In genomic region chr5:75974543-75975130, GRCm38 (mm10) we compare ENCODE assay signal across 10 mouse cellular contexts. TPM values are rescaled to one million over a fixed set of nuclear protein-coding genes. Genes with fewer than 3 reads are reported as not detected.
DNase-seq lines count a peak whose midpoint lies in the region; ATAC-seq lines count a peak whose summit lies in the region.
"Had no signal": no experiment of that assay in that cellular context is flagged by ENCODE, and none has a peak within 500 bp of the region (broad histone marks: within the 10 kb centered on the region; RNA-seq: fewer than 3 reads in every experiment).

No protein-coding gene starts in this region.

- ATAC-seq in embryonic facial prominence, embryonic 14.5 days (ENCODE audit: low read depth), result no peak
- no peak for ATAC-seq in kidney, embryonic 16.5 days (ENCODE audit: low FRiP score, low TSS enrichment)
- 0 out of 2 replicates have a peak, but pooled peaks have one; percentile 15 for ATAC-seq in lung, embryonic 16.5 days (ENCODE audit: low read depth)

- WGBS in embryonic facial prominence, embryonic 14.5 days, result 52% methylated on average over 7 of the region's 7 CpGs
- 58% methylated on average over 7 of the region's 7 CpGs for WGBS in kidney, embryonic 16.5 days
- WGBS in lung, embryonic 16.5 days, result 60% methylated on average over 7 of the region's 7 CpGs

- no peak overlapping the region for H3K9ac ChIP-seq in embryonic facial prominence, embryonic 14.5 days (ENCODE audit: low read depth, low read length)
- H3K9ac ChIP-seq in kidney, embryonic 16.5 days (replicated peaks; ENCODE audit: low read length), result no peak overlapping the region
- no peak overlapping the region for H3K9ac ChIP-seq in lung, embryonic 16.5 days (ENCODE audit: low read length)
- H3K9ac ChIP-seq: midbrain, embryonic 12.5 days had no signal

- no peak overlapping the region for H3K4me2 ChIP-seq in embryonic facial prominence, embryonic 14.5 days (ENCODE audit: low read depth, low read length)
- H3K4me2 ChIP-seq in kidney, embryonic 16.5 days (replicated peaks; ENCODE audit: low read depth, low read length), result 0 out of 2 replicates have a peak overlapping the region, but pooled peaks have one; percentile 32
- H3K4me2 ChIP-seq in lung, embryonic 16.5 days (ENCODE audit: low read depth, low read length), result peak overlapping the region; percentile 22; the same call in 1 of the 2 replicates
- H3K4me2 ChIP-seq: midbrain, embryonic 12.5 days had no signal

- H3K9me3 ChIP-seq in embryonic facial prominence, embryonic 14.5 days (ENCODE audit: control insufficient read depth, low read length), result no peaks in the 10 kb centered on the region
- H3K9me3 ChIP-seq in kidney, embryonic 16.5 days (ENCODE audit: low read length), result no peaks in the 10 kb centered on the region
- no peaks in the 10 kb centered on the region for H3K9me3 ChIP-seq in lung, embryonic 16.5 days (ENCODE audit: control insufficient read depth, low read length)
- H3K9me3 ChIP-seq: midbrain, embryonic 12.5 days had no signal

- no peaks in the 10 kb centered on the region for H3K36me3 ChIP-seq in embryonic facial prominence, embryonic 14.5 days (ENCODE audit: control insufficient read depth, insufficient read depth, low read length)
- H3K36me3 ChIP-seq in kidney, embryonic 16.5 days (ENCODE audit: insufficient read depth, low read length), result no peaks in the 10 kb centered on the region
- H3K36me3 ChIP-seq in lung, embryonic 16.5 days (ENCODE audit: control insufficient read depth, insufficient read depth, low read length), result no peaks in the 10 kb centered on the region
- H3K36me3 ChIP-seq: midbrain, embryonic 12.5 days had no signal

- H3K27ac ChIP-seq in embryonic facial prominence, embryonic 14.5 days (replicated peaks; ENCODE audit: low read depth, low read length), result no peak overlapping the region
- H3K27ac ChIP-seq in kidney, embryonic 16.5 days (ENCODE audit: low read length), result peak overlapping the region; percentile 46; the same call in 1 of the 2 replicates
- H3K27ac ChIP-seq in lung, embryonic 16.5 days (ENCODE audit: low read length), result peak overlapping the region; percentile 3
- H3K27ac ChIP-seq: midbrain, embryonic 12.5 days had no signal

- no peak overlapping the region for H3K4me3 ChIP-seq in embryonic facial prominence, embryonic 14.5 days (ENCODE audit: low read depth, low read length)
- H3K4me3 ChIP-seq in kidney, embryonic 16.5 days (ENCODE audit: low read length), result peak overlapping the region; percentile 27; the same call in 1 of the 2 replicates
- peak overlapping the region; percentile 14 for H3K4me3 ChIP-seq in lung, embryonic 16.5 days (ENCODE audit: low read length)
- H3K4me3 ChIP-seq: midbrain, embryonic 12.5 days had no signal

- H3K4me1 ChIP-seq in embryonic facial prominence, embryonic 14.5 days (ENCODE audit: control insufficient read depth, insufficient read depth, low read length), result peaks cover 6% of the 10 kb centered on the region
- H3K4me1 ChIP-seq in kidney, embryonic 16.5 days (ENCODE audit: insufficient read depth, low read length), result peaks cover 19% of the 10 kb centered on the region
- peaks cover 11% of the 10 kb centered on the region; the same call in 1 of the 2 replicates for H3K4me1 ChIP-seq in lung, embryonic 16.5 days (replicated peaks; ENCODE audit: control insufficient read depth, insufficient read depth, low read length)

- peak; percentile 10 for DNase-seq in embryo, embryonic 10.5 days (ENCODE audit: low spot score)
- no peak for DNase-seq in embryo, embryonic 9.5 days (ENCODE audit: extremely low spot score)
- peak; percentile 24 for DNase-seq in embryonic facial prominence, embryonic 14.5 days (ENCODE audit: low spot score)
- no peak for DNase-seq in thymus, adult 18-20 months
- DNase-seq in left cerebral cortex, adult 9 months (ENCODE audit: low spot score in 2 of 2), result no peak
- DNase-seq in frontal cortex, postnatal 10 days (ENCODE audit: low spot score in 2 of 2), result no peak
- DNase-seq: layer of hippocampus, postnatal 36 days had no signal

- peaks cover 43% of the 10 kb centered on the region for H3K27me3 ChIP-seq in embryonic facial prominence, embryonic 14.5 days (replicated peaks; ENCODE audit: control insufficient read depth, insufficient read depth, low read length)
- H3K27me3 ChIP-seq in kidney, embryonic 16.5 days (ENCODE audit: insufficient read depth, low read length), result peaks cover 39% of the 10 kb centered on the region
- peaks cover 26% of the 10 kb centered on the region for H3K27me3 ChIP-seq in lung, embryonic 16.5 days (ENCODE audit: control insufficient read depth, insufficient read depth, low read depth, low read length)

RNA-seq across cellular contexts. Expression of gene Kdr, which starts 3.6 kb away (rescaled TPM):
- 26.7 and 29.9 TPM in 2 replicates for polyA plus RNA-seq in embryonic facial prominence, embryonic 14.5 days (2014; fragmentation: Nextera tagmentation; extraction: Ambion mirVana)
- polyA plus RNA-seq in kidney, embryonic 16.5 days (2015; fragmentation: Nextera tagmentation; extraction: Ambion mirVana), result 45.2 and 45.4 TPM in 2 replicates
- polyA plus RNA-seq in lung, embryonic 16.5 days (2015; fragmentation: Nextera tagmentation; extraction: Ambion mirVana), result 65.0 and 69.4 TPM in 2 replicates

Comparison
In these comparisons a context has a peak if more than half of its experiments do, and no peak if none do; other contexts are left out.
1. DNase-seq: peak in embryo, embryonic 10.5 days (single experiment) and embryonic facial prominence, embryonic 14.5 days (single experiment); none in embryo, embryonic 9.5 days (single experiment), thymus, adult 18-20 months (0 of 2), left cerebral cortex, adult 9 months (0 of 2) and frontal cortex, postnatal 10 days (0 of 2).